Mouse (Mus musculus) midbrain, embryonic 16.5 days (tissue): Measurements from ENCODE around the gene Rgl2. TPM values are rescaled to one million over a fixed set of nuclear protein-coding genes. Genes with fewer than 3 reads are reported as not detected.
"Not testable (repeated sequence)": the region's sequence is repeated elsewhere in the genome, so short reads cannot be mapped to it uniquely, and the experiment has no call there.

Experiments
- ATAC-seq: fragments of 200-750 bp; cut with Nextera tagmentation; 2 replicates; pipeline ENCODE4 v1.8.0; 2017; ENCODE audit warnings: moderate TSS enrichment
- H3K27ac ChIP-seq: fragments of 300-500 bp; sonication (generic); 2 replicates; pipeline ENCODE4 v1.5.1; 2014; ENCODE audit warnings: mild to moderate bottlenecking, low read length, mixed read lengths
- H3K27me3 ChIP-seq: fragments of 300-500 bp; sonication (generic); 2 replicates; pipeline ENCODE4 v1.6.1; 2014; ENCODE audit warnings: low read depth, low read length, mixed read lengths; ENCODE audit not compliant: control insufficient read depth, insufficient read depth
- H3K36me3 ChIP-seq: fragments of 300-500 bp; sonication (generic); 2 replicates; pipeline ENCODE4 v1.6.1; 2014; ENCODE audit warnings: mild to moderate bottlenecking, low read length, moderate library complexity, mixed read lengths; ENCODE audit not compliant: control insufficient read depth, insufficient read depth
- H3K4me1 ChIP-seq: fragments of 300-500 bp; sonication (generic); 2 replicates; pipeline ENCODE4 v1.6.1; 2014; ENCODE audit warnings: mild to moderate bottlenecking, low read length, mixed read lengths; ENCODE audit not compliant: control insufficient read depth, insufficient read depth
- H3K4me2 ChIP-seq: fragments of 300-500 bp; sonication (generic); 2 replicates; pipeline ENCODE4 v1.6.1; 2014; ENCODE audit warnings: mild to moderate bottlenecking, low read length, mixed read lengths
- H3K4me3 ChIP-seq: fragments of 300-500 bp; sonication (generic); 2 replicates; pipeline ENCODE4 v1.5.1; 2014; ENCODE audit warnings: low read depth, mild to moderate bottlenecking, low read length, moderate library complexity, mixed read lengths
- H3K9ac ChIP-seq: fragments of 300-500 bp; sonication (generic); 2 replicates; pipeline ENCODE4 v1.6.1; 2014; ENCODE audit warnings: low read depth, low read length, mixed read lengths
- H3K9me3 ChIP-seq: fragments of 300-500 bp; sonication (generic); replicated peaks from 2 replicates; pipeline ENCODE4 v1.6.1; 2014; ENCODE audit warnings: mild to moderate bottlenecking, low read length, mixed read lengths; ENCODE audit not compliant: control insufficient read depth, poor library complexity, severe bottlenecking
- WGBS: fragments of 180-500 bp; shearing (Covaris S2); extraction: QIAGEN DNeasy Blood & Tissue Kit; methylation state at CpG from one replicate; pipeline ENCODE4 v1.1.7; 2014; 5-methylcytosine and 5-hydroxymethylcytosine counted together
- polyA plus RNA-seq: library from polyadenylated mRNA; unstranded; fragments of >200 nt; fragmentation: Nextera tagmentation; extraction: Ambion mirVana; gene quantifications from 2 replicates; pipeline ENCODE4 v1.2.1, GENCODE M21; 2015

The Rgl2 gene
- polyA plus RNA-seq, result 54.9 and 57.2 TPM in 2 replicates

DNA sequence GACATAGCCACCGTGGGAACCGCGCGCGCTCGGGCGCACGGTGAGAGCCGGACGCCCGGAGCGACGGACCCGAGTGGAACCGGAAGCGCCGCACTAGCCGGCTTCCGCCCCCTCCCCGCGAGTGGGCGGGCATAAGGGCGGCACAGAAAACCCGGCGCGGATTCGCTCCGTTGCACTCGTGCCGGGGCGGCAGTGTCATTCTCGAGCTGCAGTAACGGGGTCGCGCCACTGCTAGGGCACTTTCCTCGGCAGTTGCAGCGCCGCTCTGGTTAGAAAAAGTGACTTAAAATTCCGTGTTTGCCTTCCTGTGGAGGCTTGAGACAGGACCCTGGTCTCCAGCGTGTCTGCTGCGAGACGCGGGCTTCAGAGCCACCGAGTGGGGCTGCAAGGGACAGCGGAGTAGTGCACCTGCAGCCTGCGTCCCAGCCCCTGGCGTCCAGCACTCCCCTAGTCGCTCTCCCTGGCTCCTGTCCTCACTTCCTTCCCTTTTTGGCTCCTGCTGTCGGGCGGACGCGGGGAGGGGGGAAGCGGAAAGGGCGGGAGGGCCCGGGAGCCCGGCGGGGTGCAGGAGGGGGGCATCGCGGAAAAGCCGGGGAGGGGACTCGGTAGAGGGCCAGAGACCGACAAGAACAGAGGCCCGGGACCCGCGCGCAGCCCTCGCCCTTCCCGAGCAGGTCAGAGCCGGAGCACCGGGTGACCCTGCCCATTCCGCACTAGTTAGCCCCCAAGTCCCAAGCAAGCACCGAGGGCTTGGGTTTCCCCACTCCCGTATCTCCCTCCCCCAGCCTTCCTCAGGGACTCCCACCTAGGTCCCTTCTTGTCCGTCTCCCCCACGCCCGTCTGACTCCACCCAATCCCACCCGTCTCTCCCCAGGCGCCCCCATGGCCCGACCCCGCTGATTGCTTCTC lies at the start of gene Rgl2:
Gene Rgl2, plus strand, starts transcription at position 173 of the 909 bp plus-strand sequence.
- Histone ChIP-seq H3K9me3 (no peaks in the 10 kb centered on the region), H3K4me2 (peak within 1 kb of the TSS; percentile 99), H3K27me3 (no peaks in the 10 kb centered on the region), H3K4me3 (peak within 1 kb of the TSS; percentile 88), H3K36me3 (peaks cover 5% of the 10 kb centered on the region), H3K9ac (peak within 1 kb of the TSS; percentile 92), H3K27ac (peak within 1 kb of the TSS; percentile 94), H3K4me1 (peaks cover 17% of the 10 kb centered on the region)
- under 1% methylated on average over 69 of the region's 80 CpGs for WGBS
- peak; percentile 84 for ATAC-seq

DNA sequence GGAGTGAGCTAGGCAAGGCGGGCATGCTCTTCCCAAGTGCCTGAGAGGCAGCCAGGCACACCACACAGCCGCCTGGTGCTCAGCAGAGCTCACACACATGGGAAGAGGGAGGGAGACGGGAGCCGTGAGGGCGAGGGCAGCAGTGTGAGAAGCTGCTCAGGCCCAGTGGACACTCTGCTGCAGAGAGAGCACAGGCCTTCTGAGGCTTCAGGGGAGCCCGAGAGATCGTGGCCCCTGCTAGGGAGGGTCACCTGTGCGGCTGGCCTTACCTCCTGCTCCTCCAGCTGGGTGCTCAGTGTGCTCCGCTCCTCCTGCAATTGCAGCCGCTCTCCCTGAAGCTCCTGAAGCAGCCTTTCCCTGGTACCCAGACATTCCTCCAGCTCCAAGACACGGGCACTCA lies 45.0 kb upstream of the Rgl2 start:
- not testable (repeated sequence) for ATAC-seq, H3K27me3 ChIP-seq, H3K4me1 ChIP-seq, H3K9ac ChIP-seq, H3K36me3 ChIP-seq, H3K4me2 ChIP-seq, H3K4me3 ChIP-seq, H3K27ac ChIP-seq, H3K9me3 ChIP-seq
- 96% methylated on average over 10 of the region's 11 CpGs for WGBS

DNA sequence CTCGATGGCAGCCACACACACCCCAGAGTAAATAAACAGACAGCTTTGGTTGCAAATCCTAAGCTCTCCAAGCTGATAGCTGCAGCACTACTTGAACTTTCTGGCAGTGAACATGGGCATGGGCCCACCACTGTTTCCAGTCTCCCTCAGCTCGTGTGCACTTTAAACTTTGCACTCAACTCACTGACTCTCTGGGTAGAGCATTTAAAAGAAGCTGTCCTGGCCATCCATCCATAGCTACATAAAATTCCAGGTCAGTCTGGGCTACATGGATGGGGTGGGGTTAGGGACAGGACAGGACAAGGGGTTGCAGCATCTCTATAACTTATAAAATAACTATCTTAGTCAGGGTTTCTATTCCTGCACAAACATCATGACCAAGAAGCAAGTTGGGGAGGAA lies 41.5 kb upstream of the Rgl2 start:
- H3K27ac ChIP-seq, H3K27me3 ChIP-seq, H3K4me3 ChIP-seq, H3K9ac ChIP-seq, H3K4me2 ChIP-seq, H3K9me3 ChIP-seq, H3K36me3 ChIP-seq, H3K4me1 ChIP-seq, ATAC-seq: not testable (repeated sequence)
- WGBS, result 77% methylated on average over 2 of the region's 2 CpGs

DNA sequence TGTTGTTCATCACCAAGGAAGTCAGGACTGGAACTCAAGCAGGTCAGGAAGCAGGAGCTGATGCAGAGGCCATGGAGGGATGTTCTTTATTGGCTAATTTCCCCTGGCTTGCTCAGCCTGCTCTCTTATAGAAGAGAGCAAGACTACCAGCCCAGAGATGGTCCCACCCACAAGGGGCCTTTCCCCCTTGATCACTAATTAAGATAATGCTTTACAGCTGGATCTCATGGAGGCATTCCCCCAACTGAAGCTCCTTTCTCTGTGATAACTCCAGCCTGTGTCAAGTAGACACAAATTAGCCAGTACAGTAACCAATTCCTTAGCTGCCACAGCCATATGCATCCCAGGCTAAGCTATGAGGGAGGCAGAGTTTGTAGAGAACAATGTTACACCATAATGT lies 41.1 kb upstream of the Rgl2 start:
- not testable (repeated sequence) for H3K4me2 ChIP-seq, ATAC-seq, H3K9me3 ChIP-seq, H3K27ac ChIP-seq, H3K9ac ChIP-seq, H3K4me1 ChIP-seq, H3K27me3 ChIP-seq, H3K36me3 ChIP-seq, H3K4me3 ChIP-seq

DNA sequence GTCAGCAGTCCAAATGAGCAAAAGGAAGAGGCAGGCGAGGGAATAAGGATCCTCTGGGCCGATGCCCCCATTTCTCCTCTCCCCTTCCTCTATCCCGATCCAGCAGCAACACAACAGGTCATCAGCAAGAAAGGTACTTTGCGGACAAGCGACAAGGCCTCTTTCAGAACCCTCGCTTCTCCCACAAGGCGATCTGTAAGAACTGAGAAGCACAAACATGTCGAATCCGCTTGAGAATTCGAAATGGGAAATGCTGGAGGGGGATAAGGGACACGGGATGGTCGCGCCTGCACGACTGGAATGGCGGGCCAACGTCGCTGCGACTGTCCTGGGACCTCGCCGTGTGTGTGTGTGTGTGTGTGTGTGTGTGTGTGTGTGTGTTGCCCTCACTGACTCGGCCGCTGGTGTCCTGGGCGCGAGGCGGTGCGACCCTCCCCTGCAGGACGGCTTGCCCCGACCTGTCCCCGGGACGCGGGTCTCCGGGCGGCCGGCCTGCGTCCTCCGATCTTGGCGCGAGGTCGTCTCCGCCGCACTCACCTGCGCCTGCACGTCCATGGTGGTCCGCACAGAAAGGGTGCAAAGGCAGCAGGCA lies 39.3 kb upstream of the Rgl2 start:
- not testable (repeated sequence) for H3K4me1 ChIP-seq, H3K27ac ChIP-seq, H3K27me3 ChIP-seq, H3K9me3 ChIP-seq, H3K36me3 ChIP-seq
- peak; percentile 49; the same call in 1 of the 2 replicates for ATAC-seq
- peak overlapping the region; percentile 50 for H3K9ac ChIP-seq
- WGBS, result 0% methylated on average over 35 of the region's 44 CpGs
- peak overlapping the region; percentile 55 for H3K4me2 ChIP-seq
- H3K4me3 ChIP-seq, result peak overlapping the region; percentile 52

DNA sequence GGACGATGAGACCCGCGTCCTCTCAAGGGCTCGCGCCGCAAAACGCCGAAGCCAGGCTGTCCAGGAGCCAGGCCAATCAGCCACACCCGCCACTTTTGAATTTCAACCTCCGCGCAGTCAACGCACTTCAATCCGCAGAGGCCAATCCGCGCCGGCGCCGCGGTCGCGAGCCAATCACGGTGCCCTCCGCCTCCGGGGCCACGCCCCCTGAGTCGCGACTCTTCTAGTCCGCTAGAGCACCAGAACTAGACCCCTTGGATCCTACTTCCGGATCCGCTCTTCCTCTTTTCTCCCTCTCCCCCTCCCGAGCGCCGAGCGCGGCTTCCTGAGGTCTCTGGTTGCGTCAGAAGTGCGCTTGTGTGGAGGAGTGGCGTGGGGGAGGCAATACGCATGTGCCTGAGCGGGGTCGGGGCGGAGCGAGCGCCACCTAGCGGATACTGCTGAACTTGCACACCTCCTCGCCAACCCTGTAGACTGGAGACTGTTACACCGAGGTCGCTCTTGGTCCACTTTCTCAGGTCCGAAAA lies 38.7 kb upstream of the Rgl2 start, which contains the start of gene Kifc1:
Gene Kifc1, minus strand, starts transcription at position 129 of the 527 bp plus-strand sequence.
- ATAC-seq, result peak; percentile 99
- no peaks in the 10 kb centered on the region for H3K9me3 ChIP-seq
- peak within 1 kb of the TSS; percentile 50 for H3K9ac ChIP-seq
- no peaks in the 10 kb centered on the region for H3K27me3 ChIP-seq
- H3K27ac ChIP-seq, result no peak within 1 kb of the TSS
- H3K36me3 ChIP-seq, result no peaks in the 10 kb centered on the region
- peak within 1 kb of the TSS; percentile 52 for H3K4me3 ChIP-seq
- under 1% methylated on average over 49 of the region's 49 CpGs for WGBS
- H3K4me1 ChIP-seq, result no peaks in the 10 kb centered on the region
- H3K4me2 ChIP-seq, result peak within 1 kb of the TSS; percentile 55

DNA sequence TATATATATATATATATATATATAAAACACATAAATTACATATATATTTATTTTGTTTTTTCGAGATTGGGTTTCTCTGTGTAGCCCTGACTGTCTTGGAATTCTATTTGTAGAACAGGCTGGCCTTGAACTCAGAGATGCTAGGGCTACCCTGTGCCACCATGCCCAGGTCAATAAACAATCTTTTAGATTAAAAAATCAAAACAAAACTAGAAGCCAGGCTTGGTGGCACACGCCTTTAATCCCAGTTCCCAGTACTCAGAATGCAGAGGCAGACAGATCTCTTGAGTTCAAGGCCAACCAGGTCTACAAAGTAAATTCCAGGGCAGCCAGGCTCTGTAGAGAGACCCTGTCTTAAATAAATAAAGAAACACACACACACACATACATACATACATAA lies 38.0 kb upstream of the Rgl2 start:
- no peaks in the 10 kb centered on the region for H3K9me3 ChIP-seq
- WGBS, result 64% methylated on average over 2 of the region's 2 CpGs
- H3K4me3 ChIP-seq, result no peak overlapping the region
- H3K27me3 ChIP-seq, result no peaks in the 10 kb centered on the region
- no peak for ATAC-seq
- H3K4me1 ChIP-seq, result no peaks in the 10 kb centered on the region
- no peaks in the 10 kb centered on the region for H3K36me3 ChIP-seq
- H3K9ac ChIP-seq, result no peak overlapping the region
- H3K27ac ChIP-seq, result no peak overlapping the region
- no peak overlapping the region for H3K4me2 ChIP-seq

DNA sequence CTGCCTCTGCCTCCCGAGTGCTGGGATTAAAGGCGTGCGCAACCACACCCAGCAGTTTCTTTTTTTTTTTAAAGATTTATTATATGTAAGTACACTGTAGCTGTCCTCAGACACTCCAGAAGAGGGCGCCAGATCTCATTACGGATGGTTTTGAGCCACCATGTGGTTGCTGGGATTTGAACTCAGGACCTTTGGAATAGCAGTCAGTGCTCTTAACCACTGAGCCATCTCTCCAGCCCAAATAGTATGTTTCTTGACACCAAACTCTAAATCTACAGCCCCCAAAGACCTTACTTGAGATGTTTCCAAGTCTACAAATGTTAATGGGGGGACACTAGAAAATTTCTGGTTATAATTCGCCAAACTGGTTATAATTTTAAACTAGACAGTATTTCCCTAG lies 37.5 kb upstream of the Rgl2 start:
- not testable (repeated sequence) for H3K4me1 ChIP-seq, H3K4me2 ChIP-seq, H3K27me3 ChIP-seq, H3K9me3 ChIP-seq, ATAC-seq, H3K27ac ChIP-seq, H3K4me3 ChIP-seq, H3K9ac ChIP-seq, H3K36me3 ChIP-seq
- 72% methylated on average over 6 of the region's 6 CpGs for WGBS

DNA sequence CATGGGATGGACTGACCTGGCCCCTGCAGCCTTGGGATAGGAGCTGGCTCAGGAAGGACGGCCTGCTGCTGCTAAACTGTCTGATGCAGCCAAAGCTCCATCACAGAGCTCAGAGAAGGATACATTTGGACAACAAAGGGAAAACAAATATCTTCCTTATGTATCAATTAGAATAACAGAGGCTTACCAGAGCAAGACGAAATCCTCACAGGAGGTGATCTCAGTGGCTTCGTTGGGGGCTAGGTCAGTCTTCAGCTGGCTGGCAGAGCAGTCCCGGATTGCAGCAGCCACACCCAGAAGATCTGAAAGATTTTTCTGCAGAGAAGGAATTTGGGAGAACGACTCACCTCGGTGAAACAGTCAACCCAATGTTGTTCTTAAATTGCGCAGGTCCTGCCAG lies 36.9 kb upstream of the Rgl2 start:
- WGBS, result 11% methylated on average over 7 of the region's 7 CpGs

More for the DNA sequence above, 36.9 kb upstream of the Rgl2 start:
- H3K36me3 ChIP-seq, result no peaks in the 10 kb centered on the region
- H3K4me3 ChIP-seq, result no peak overlapping the region
- no peak for ATAC-seq
- H3K9ac ChIP-seq, result no peak overlapping the region
- no peaks in the 10 kb centered on the region for H3K9me3 ChIP-seq
- H3K4me1 ChIP-seq, result no peaks in the 10 kb centered on the region
- H3K4me2 ChIP-seq, result no peak overlapping the region
- no peaks in the 10 kb centered on the region for H3K27me3 ChIP-seq
- H3K27ac ChIP-seq, result no peak overlapping the region
